Mouse (Mus musculus) forebrain, embryonic 16.5 days (tissue): ENCODE results near the gene Dnajb13. TPM values are rescaled to one million over a fixed set of nuclear protein-coding genes. Genes with fewer than 3 reads are reported as not detected.

Experiments
- ATAC-seq: fragments of 200-750 bp; cut with Nextera tagmentation; 2 replicates; pipeline ENCODE4 v1.8.0; 2017; ENCODE audit warnings: mild to moderate bottlenecking, moderate library complexity
- H3K27ac ChIP-seq: fragments of 300-500 bp; sonication (generic); 2 replicates; pipeline ENCODE4 v1.5.1; 2014; ENCODE audit warnings: low read length, control low read depth
- H3K27me3 ChIP-seq: fragments of 300-500 bp; sonication (generic); replicated peaks from 2 replicates; pipeline ENCODE4 v1.6.1; 2014; ENCODE audit warnings: low read length; ENCODE audit not compliant: control insufficient read depth, insufficient read depth
- H3K36me3 ChIP-seq: fragments of 300-500 bp; sonication (generic); 2 replicates; pipeline ENCODE4 v1.6.1; 2014; ENCODE audit not compliant: control insufficient read depth, insufficient read depth
- H3K4me1 ChIP-seq: fragments of 300-500 bp; sonication (generic); replicated peaks from 2 replicates; pipeline ENCODE4 v1.6.1; 2014; ENCODE audit warnings: low read length; ENCODE audit not compliant: control insufficient read depth, insufficient read depth
- H3K4me2 ChIP-seq: fragments of 300-500 bp; sonication (generic); 2 replicates; pipeline ENCODE4 v1.6.1; 2014; ENCODE audit warnings: mild to moderate bottlenecking, low read length, control low read depth
- H3K4me3 ChIP-seq: fragments of 300-500 bp; sonication (generic); replicated peaks from 2 replicates; pipeline ENCODE4 v1.5.1; 2014; ENCODE audit warnings: mild to moderate bottlenecking, low read length, control low read depth
- H3K9ac ChIP-seq: fragments of 300-500 bp; sonication (generic); replicated peaks from 2 replicates; pipeline ENCODE4 v1.6.1; 2014; ENCODE audit warnings: low read depth, low read length, control low read depth
- H3K9me3 ChIP-seq: fragments of 300-500 bp; sonication (generic); 2 replicates; pipeline ENCODE4 v1.6.1; 2016; ENCODE audit warnings: low read length; ENCODE audit not compliant: control insufficient read depth
- WGBS: fragments of 180-500 bp; shearing (Covaris S2); extraction: QIAGEN DNeasy Blood & Tissue Kit; methylation state at CpG from one replicate; pipeline ENCODE4 v1.1.7; 2014; 5-methylcytosine and 5-hydroxymethylcytosine counted together
- polyA plus RNA-seq: library from polyadenylated mRNA; unstranded; fragments of >200 nt; fragmentation: Nextera tagmentation; extraction: Ambion mirVana; gene quantifications from 2 replicates; pipeline ENCODE4 v1.2.1, GENCODE M21; 2015

The Dnajb13 gene
- polyA plus RNA-seq, 1 experiment from 2014 or later: 3.3 TPM

DNA sequence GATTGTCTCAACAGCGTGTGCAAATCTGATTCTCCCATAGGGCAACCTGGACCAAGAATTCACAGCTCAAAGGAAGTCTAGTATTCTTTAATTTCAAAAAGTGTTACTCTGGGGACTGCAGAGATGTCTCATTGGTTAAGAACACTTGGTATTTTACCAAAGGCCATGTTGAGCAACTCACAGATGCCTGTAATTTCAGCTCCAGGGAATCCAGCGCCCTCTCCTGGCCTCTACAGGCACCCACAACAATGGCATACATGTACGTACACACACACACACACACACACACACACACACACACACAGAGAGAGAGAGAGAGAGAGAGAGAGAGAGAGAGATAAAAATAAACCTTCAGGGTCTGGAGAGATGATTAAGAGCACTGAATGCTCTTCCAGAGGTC, 7.5 kb upstream of the Dnajb13 start:
- H3K9me3 ChIP-seq: no peaks in the 10 kb centered on the region
- no peaks in the 10 kb centered on the region for H3K36me3 ChIP-seq
- WGBS: 77% methylated on average over 3 of the region's 3 CpGs
- H3K9ac ChIP-seq: no peak overlapping the region
- no peak for ATAC-seq
- H3K4me1 ChIP-seq: no peaks in the 10 kb centered on the region
- H3K27ac ChIP-seq: no peak overlapping the region
- H3K4me2 ChIP-seq: no peak overlapping the region
- H3K27me3 ChIP-seq: no peaks in the 10 kb centered on the region
- no peak overlapping the region for H3K4me3 ChIP-seq

- Histone ChIP-seq H3K36me3 (no peaks in the 10 kb centered on the region), H3K27me3 (no peaks in the 10 kb centered on the region), H3K4me2 (no peak overlapping the region), H3K4me3 (no peak overlapping the region), H3K4me1 (no peaks in the 10 kb centered on the region), H3K9ac (no peak overlapping the region), H3K27ac (no peak overlapping the region), H3K9me3 (no peaks in the 10 kb centered on the region)
- ATAC-seq: peak; percentile 69
- WGBS: 20% methylated on average over 10 of the region's 10 CpGs
Measured at GRCm38 (mm10) chr7:100520663-100521285, 6.0 kb upstream of the Dnajb13 start.

DNA sequence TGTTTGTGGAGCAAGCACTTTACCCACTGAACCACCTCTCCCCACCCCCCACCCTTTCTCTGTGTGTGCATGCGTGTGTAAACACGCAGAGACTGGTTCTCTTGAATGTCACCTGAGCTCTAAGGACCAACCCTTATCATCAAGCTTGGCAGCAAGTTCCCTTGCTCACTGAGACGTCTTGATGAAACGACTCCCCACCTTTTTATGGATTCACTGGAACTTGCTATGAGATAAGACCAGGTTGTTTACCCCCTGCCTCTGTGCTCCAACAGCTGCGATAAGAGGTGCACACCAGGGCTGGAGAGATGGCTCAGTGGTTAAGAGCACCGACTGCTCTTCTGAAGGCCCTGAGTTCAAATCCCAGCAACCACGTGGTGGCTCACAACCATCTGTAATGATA, 5.4 kb upstream of the Dnajb13 start:
- Histone ChIP-seq H3K9ac (no peak overlapping the region), H3K4me2 (no peak overlapping the region), H3K27ac (no peak overlapping the region), H3K9me3 (no peaks in the 10 kb centered on the region), H3K4me1 (no peaks in the 10 kb centered on the region), H3K27me3 (no peaks in the 10 kb centered on the region), H3K4me3 (no peak overlapping the region), H3K36me3 (no peaks in the 10 kb centered on the region)
- WGBS: 69% methylated on average over 7 of the region's 7 CpGs
- ATAC-seq: peak; percentile 23; the same call in 1 of the 2 replicates

- no peak for ATAC-seq
- no peaks in the 10 kb centered on the region for H3K4me1 ChIP-seq
- H3K27ac ChIP-seq: no peak overlapping the region
- no peak overlapping the region for H3K9ac ChIP-seq
- H3K36me3 ChIP-seq: no peaks in the 10 kb centered on the region
- 91% methylated on average over 8 of the region's 8 CpGs for WGBS
- H3K4me3 ChIP-seq: no peak overlapping the region
- no peak overlapping the region for H3K4me2 ChIP-seq
- H3K27me3 ChIP-seq: no peaks in the 10 kb centered on the region
- no peaks in the 10 kb centered on the region for H3K9me3 ChIP-seq
Measured at GRCm38 (mm10) chr7:100511602-100512001, 3.2 kb downstream of the Dnajb13 start.

DNA sequence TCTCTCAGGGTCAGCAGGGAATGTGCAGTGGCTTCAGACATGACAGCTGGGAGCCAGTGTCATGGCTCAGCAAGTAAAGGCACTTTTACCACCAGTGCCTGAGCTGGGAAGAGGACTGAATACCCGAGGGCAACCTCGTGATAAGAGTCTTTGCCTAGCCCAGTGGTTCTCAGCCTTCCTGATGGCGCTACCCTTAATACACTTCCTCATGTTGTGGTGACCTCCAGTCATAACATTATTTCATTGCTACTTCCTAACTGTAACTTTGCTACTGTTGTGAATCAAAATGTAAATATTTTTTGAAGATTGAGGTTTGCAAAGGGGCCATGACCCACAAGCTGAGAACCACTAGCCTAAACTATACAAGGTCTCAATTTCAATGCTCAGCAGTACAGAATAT, 6.1 kb downstream of the Dnajb13 start:
- Histone ChIP-seq H3K9ac (no peak overlapping the region), H3K4me1 (no peaks in the 10 kb centered on the region), H3K27ac (no peak overlapping the region), H3K27me3 (no peaks in the 10 kb centered on the region), H3K36me3 (no peaks in the 10 kb centered on the region), H3K4me3 (no peak overlapping the region), H3K9me3 (no peaks in the 10 kb centered on the region), H3K4me2 (no peak overlapping the region)
- no peak for ATAC-seq
- 75% methylated on average over 3 of the region's 3 CpGs for whole genome bisulfite sequencing

DNA sequence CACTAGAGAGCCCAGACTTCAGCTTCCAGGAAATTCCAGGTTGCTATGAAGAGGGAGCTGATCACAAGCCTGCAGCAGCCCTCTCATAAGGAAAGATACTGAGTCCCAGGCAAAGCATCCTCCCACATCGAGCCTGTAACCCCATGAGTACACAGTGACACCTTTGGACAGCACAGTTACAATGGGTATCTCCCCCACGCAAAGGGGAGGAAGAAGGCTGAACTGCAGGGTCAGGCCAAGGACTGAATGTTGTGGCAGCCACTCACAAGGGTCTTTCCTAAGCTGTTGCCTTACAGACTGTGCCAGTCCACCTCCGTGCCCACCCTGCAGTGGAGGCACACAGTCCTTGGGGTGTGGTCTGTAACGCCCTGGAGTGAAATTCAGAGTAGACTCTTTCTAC, 8.3 kb downstream of the Dnajb13 start:
- Histone ChIP-seq H3K4me2 (no peak overlapping the region), H3K9me3 (no peaks in the 10 kb centered on the region), H3K4me1 (no peaks in the 10 kb centered on the region), H3K9ac (no peak overlapping the region), H3K27ac (no peak overlapping the region), H3K4me3 (no peak overlapping the region), H3K27me3 (no peaks in the 10 kb centered on the region), H3K36me3 (no peaks in the 10 kb centered on the region)
- ATAC-seq: no peak
- WGBS: 75% methylated on average over 4 of the region's 4 CpGs

DNA sequence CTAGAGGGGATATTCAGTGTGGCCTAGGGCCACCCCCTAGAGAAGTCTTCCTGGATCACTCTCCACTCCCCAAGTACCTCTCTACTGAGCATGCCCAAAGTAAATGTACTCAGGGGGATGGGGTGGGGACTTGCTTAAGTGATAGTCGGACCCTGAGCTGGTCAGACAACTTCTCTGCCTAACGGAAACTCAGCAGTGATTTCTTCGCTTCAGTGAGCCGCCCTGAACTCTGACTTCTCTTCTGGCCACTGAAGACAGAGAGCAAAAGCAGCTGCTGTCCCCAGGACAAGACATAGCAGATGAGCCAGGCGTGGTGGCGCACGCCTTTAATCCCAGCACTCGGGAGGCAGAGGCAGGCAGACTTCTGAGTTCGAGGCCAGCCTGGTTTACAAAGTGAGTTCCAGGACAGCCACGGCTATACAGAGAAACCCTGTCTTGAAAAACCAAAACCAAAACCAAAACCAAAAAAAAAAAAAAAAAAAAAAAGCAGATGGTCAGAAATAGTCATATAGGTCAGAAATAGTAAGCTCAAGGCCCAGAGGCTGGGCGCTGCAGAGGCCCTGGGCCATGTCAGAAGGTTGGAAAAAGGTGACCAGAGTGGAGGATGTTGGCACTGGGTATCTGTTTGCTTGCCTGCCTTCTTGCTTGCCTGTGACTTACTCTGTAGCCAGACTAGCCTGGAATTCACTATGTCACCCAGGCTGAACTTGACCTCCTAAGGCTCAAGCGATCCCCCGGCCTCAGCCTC, 9.8 kb downstream of the Dnajb13 start:
- H3K4me3 ChIP-seq: no peak overlapping the region
- no peak overlapping the region for H3K9ac ChIP-seq
- no peak overlapping the region for H3K4me2 ChIP-seq
- no peaks in the 10 kb centered on the region for H3K4me1 ChIP-seq
- H3K9me3 ChIP-seq: no peaks in the 10 kb centered on the region
- 84% methylated on average over 13 of the region's 13 CpGs for WGBS
- ATAC-seq: no peak
- no peaks in the 10 kb centered on the region for H3K27me3 ChIP-seq
- H3K36me3 ChIP-seq: no peaks in the 10 kb centered on the region
- H3K27ac ChIP-seq: no peak overlapping the region

GRCm38 (mm10) chr7:100503076-100503475, 11.7 kb downstream of the Dnajb13 start:
- Histone ChIP-seq H3K9ac (no peak overlapping the region), H3K4me2 (no peak overlapping the region), H3K9me3 (no peaks in the 10 kb centered on the region), H3K27ac (no peak overlapping the region), H3K27me3 (no peaks in the 10 kb centered on the region), H3K4me1 (no peaks in the 10 kb centered on the region), H3K4me3 (no peak overlapping the region), H3K36me3 (no peaks in the 10 kb centered on the region)
- no peak for ATAC-seq
- 98% methylated on average over 5 of the region's 5 CpGs for WGBS

DNA sequence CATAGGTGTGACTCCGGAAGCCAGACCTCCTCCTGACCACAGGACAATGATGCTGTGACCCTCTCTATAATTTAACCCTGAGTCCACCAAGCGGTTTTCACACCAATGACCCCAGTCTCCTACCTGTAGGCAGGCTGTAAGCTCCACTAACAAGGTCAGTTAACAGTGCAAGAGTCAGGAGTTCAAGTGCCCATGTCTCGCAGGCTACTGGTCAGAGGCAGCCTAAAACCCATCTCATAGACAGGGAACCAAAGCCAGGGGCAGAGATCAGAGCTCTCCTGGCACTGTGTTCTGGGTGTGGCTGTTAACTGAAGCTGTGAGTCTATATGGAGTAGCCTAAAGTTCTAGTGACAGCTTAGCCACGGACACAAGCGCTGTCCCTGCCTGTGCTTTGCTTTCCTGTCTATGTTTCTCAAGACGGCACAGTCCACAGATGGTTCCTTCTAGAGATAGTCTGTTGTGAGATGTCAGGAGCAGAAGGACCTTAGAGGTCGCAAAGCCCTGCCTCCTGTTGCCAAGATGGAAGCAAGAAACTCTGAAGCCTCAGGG, 12.3 kb downstream of the Dnajb13 start:
- Histone ChIP-seq H3K27me3 (no peaks in the 10 kb centered on the region), H3K4me2 (no peak overlapping the region), H3K4me1 (no peaks in the 10 kb centered on the region), H3K9ac (no peak overlapping the region), H3K27ac (no peak overlapping the region), H3K4me3 (no peak overlapping the region), H3K36me3 (no peaks in the 10 kb centered on the region), H3K9me3 (no peaks in the 10 kb centered on the region)
- ATAC-seq: no peak
- 79% methylated on average over 7 of the region's 7 CpGs for WGBS
